Mouse (Mus musculus) neural tube, embryonic 12.5 days (tissue): Measurements from ENCODE around the gene Atf3. TPM values are rescaled to one million over a fixed set of nuclear protein-coding genes. Genes with fewer than 3 reads are reported as not detected.

Source experiments
- ATAC-seq: fragments of 200-750 bp; cut with Nextera tagmentation; 2 replicates; pipeline ENCODE4 v1.8.0; 2017; ENCODE audit warnings: low read depth, mild to moderate bottlenecking, moderate TSS enrichment, moderate library complexity; ENCODE audit not compliant: low FRiP score
- H3K27ac ChIP-seq: fragments of 300-500 bp; sonication (generic); 2 replicates; pipeline ENCODE4 v1.5.1; 2016
- H3K27me3 ChIP-seq: fragments of 300-500 bp; sonication (generic); replicated peaks from 2 replicates; pipeline ENCODE4 v1.6.1; 2016; ENCODE audit warnings: mild to moderate bottlenecking
- H3K36me3 ChIP-seq: fragments of 300-500 bp; sonication (generic); 2 replicates; pipeline ENCODE4 v1.6.1; 2016; ENCODE audit warnings: mild to moderate bottlenecking
- H3K4me1 ChIP-seq: fragments of 300-500 bp; sonication (generic); 2 replicates; pipeline ENCODE4 v1.6.1; 2016
- H3K4me2 ChIP-seq: fragments of 300-500 bp; sonication (generic); replicated peaks from 2 replicates; pipeline ENCODE4 v1.6.1; 2016; ENCODE audit warnings: mild to moderate bottlenecking
- H3K4me3 ChIP-seq: fragments of 300-500 bp; sonication (generic); 2 replicates; pipeline ENCODE4 v1.5.1; 2016
- H3K9ac ChIP-seq: fragments of 300-500 bp; sonication (generic); 2 replicates; pipeline ENCODE4 v1.6.1; 2016; ENCODE audit warnings: mild to moderate bottlenecking
- H3K9me3 ChIP-seq: fragments of 300-500 bp; sonication (generic); 2 replicates; pipeline ENCODE4 v1.6.1; 2016; ENCODE audit warnings: mild to moderate bottlenecking
- WGBS: fragments of 180-500 bp; shearing (Covaris S2); methylation state at CpG from one replicate; pipeline ENCODE4 v1.1.7; 2016; 5-methylcytosine and 5-hydroxymethylcytosine counted together
- polyA plus RNA-seq: library from polyadenylated mRNA; unstranded; fragments of >200 nt; fragmentation: Nextera tagmentation; extraction: Ambion mirVana; gene quantifications from 2 replicates; pipeline ENCODE4 v1.2.1, GENCODE M21; 2016

Atf3 gene
- polyA plus RNA-seq: 2.0 and 2.1 TPM in 2 replicates

DNA sequence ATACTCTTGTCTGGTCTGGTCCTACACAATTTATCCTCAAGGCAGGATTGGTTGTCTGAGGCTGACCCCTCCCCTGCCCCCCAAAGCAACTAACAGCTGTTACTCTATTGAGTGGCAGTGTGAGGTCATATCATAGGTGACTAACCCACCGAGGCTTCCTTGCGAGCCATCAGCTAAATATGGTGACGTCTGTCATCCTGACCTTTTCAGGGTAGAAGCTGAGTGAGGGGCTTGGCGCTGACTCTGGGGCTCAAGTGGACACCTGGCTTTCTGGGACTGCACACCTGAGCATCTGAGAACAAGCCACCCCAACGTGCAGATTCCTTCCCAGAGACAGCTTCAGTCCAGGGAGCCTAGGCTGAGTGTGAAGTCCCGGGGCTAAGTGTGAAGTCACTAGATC is at the start of gene Atf3:
Gene Atf3, minus strand, starts transcription at position 101 of the 400 bp plus-strand sequence.
- no peak within 1 kb of the TSS for H3K4me2 ChIP-seq
- ATAC-seq: no peak
- H3K9me3 ChIP-seq: no peaks in the 10 kb centered on the region
- no peaks in the 10 kb centered on the region for H3K36me3 ChIP-seq
- H3K4me3 ChIP-seq: no peak within 1 kb of the TSS
- H3K27ac ChIP-seq: no peak within 1 kb of the TSS
- H3K27me3 ChIP-seq: peaks cover 3% of the 10 kb centered on the region; the same call in 1 of the 2 replicates
- no peaks in the 10 kb centered on the region for H3K4me1 ChIP-seq
- no peak within 1 kb of the TSS for H3K9ac ChIP-seq
- WGBS: 80% methylated on average over 6 of the region's 6 CpGs

DNA sequence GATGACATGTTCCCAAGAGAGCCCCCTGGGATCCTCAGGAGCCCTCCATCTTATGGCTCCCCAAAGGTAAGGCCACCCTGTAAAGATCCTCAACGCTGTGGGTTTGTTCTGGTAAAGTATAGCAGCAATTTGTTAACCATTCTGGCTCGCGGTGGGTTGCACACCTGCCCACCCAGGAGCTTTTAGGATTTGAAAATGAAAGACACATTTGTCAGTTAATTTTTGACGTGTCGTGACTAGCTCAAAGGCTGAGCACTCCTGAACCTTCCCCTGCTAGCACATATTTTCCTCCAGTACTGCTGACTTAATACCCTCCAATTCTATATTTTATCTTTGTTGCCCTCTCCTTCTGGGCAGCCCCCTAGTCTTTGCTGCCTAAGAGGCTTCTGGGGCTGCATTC is 49.3 kb upstream of the Atf3 start:
- Histone ChIP-seq H3K9me3 (no peaks in the 10 kb centered on the region), H3K36me3 (no peaks in the 10 kb centered on the region), H3K4me2 (no peak overlapping the region), H3K27ac (no peak overlapping the region), H3K9ac (no peak overlapping the region), H3K4me1 (peaks cover 10% of the 10 kb centered on the region; the same call in 1 of the 2 replicates), H3K27me3 (no peaks in the 10 kb centered on the region), H3K4me3 (no peak overlapping the region)
- ATAC-seq: no peak
- 86% methylated on average over 5 of the region's 5 CpGs for WGBS

DNA sequence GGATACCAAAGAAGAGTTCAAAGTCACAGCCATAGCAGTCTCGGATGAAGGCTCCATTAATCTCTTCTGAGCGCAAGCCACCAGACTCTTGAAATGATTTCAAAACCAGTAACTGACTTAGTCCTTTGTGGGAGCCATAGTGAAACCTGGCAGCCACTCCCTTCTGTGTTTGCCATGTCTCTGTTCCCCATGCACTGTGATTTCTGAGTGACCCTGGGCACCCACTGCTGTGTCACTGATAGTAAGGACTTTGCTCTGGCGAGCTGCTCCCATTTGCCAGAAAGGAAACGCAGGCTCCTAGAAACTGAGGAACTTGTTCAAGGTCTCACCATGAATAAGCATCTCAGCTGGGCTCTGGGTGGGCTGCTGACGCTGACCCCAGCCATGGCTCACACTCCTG is 45.6 kb upstream of the Atf3 start:
- WGBS: 91% methylated on average over 5 of the region's 5 CpGs
- no peak for ATAC-seq
- Histone ChIP-seq H3K27ac (no peak overlapping the region), H3K9ac (no peak overlapping the region), H3K9me3 (no peaks in the 10 kb centered on the region), H3K27me3 (no peaks in the 10 kb centered on the region), H3K36me3 (no peaks in the 10 kb centered on the region), H3K4me1 (peaks cover 14% of the 10 kb centered on the region), H3K4me2 (no peak overlapping the region), H3K4me3 (no peak overlapping the region)

DNA sequence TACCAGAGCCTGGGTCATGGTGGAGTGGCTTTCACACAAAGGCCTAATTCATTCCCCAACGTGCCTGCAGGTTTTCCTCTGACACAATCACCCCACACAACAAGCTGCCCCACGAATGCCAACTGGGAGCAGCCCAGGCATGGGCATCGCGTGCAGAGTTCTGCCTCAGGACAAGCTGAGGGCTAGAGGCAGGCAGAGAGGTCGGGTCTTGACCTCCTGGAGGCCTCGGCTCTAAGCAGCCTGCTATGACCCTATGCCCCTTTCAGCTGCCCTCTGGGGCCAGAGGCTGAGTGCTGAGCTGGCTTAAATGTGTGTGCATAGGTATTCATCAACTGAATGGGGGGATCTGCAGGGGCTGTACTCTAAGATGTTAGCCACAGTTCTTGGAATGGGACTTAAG is 44.0 kb upstream of the Atf3 start:
- no peak overlapping the region for H3K4me2 ChIP-seq
- H3K27ac ChIP-seq: no peak overlapping the region
- H3K27me3 ChIP-seq: no peaks in the 10 kb centered on the region
- no peak for ATAC-seq
- WGBS: 31% methylated on average over 6 of the region's 6 CpGs
- peaks cover 4% of the 10 kb centered on the region for H3K4me1 ChIP-seq
- no peaks in the 10 kb centered on the region for H3K36me3 ChIP-seq
- no peaks in the 10 kb centered on the region for H3K9me3 ChIP-seq
- H3K9ac ChIP-seq: no peak overlapping the region
- no peak overlapping the region for H3K4me3 ChIP-seq

DNA sequence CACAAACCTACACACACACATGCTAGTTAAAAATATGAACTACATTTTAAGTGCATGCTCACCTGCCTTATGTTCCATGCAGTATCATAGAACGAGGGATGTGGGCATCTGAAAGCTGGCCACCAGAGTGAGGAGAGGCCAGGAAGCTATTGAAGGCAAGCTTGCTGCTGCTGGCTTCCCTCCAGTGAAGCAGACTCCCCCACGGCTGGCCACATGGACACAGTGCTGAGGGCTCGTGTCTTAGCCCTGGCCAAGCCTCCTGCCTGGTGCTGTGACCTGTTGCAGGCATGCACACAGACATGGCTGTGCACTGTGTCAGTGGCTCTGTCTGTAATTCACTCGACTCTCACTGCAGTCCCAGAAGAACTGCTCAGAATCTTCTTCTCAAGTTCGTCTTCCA is 41.8 kb upstream of the Atf3 start:
- H3K4me1 ChIP-seq: peaks cover 4% of the 10 kb centered on the region
- H3K4me2 ChIP-seq: no peak overlapping the region
- no peak overlapping the region for H3K4me3 ChIP-seq
- no peak overlapping the region for H3K27ac ChIP-seq
- no peak for ATAC-seq
- H3K9ac ChIP-seq: no peak overlapping the region
- no peaks in the 10 kb centered on the region for H3K36me3 ChIP-seq
- H3K27me3 ChIP-seq: no peaks in the 10 kb centered on the region
- WGBS: 80% methylated on average over 5 of the region's 5 CpGs
- H3K9me3 ChIP-seq: no peaks in the 10 kb centered on the region

DNA sequence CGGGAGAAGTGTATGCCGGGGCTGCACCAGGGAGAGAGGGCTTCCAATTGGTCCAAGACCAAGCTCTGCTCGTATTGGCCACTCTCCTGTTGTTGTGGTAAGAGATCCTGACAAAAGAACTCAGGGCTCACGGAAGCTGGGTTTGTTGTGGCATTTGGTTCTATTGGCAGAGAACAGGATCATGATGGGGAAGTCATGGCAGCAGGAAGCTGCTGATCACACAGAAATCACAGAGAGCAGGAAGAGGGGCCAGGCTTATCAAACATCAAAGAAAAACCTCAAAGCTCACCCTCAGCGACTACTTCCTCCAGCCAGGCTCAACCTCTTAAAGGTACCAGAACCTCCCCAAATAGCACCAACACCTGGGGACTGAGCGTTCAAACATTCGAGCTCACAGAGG is 41.3 kb upstream of the Atf3 start:
- Histone ChIP-seq H3K9me3 (no peaks in the 10 kb centered on the region), H3K36me3 (no peaks in the 10 kb centered on the region), H3K4me3 (no peak overlapping the region), H3K27me3 (no peaks in the 10 kb centered on the region), H3K9ac (no peak overlapping the region), H3K27ac (no peak overlapping the region), H3K4me2 (no peak overlapping the region), H3K4me1 (peaks cover 4% of the 10 kb centered on the region)
- 39% methylated on average over 7 of the region's 7 CpGs for WGBS
- no peak for ATAC-seq

DNA sequence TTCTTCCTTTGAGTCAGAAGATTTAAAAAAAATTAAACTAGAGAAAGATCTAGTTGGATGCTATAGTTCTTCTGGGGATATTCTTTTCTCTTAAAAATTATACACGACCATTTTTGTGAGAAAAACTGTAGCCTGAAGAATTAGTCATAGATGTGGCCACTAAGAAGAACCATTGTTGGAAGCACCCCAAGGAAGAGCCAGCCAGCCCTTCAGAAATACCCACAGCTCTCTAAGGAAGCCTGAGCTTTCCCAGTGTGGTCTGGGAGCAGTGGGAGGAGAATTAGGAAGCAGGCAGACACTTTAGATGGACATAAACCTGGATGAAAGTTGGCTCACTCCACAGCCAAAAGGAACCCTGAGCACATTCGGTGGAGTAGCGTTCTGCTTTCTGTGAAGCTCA is 40.7 kb upstream of the Atf3 start:
- WGBS: 59% methylated on average over 3 of the region's 3 CpGs
- no peak for ATAC-seq
- Histone ChIP-seq H3K9me3 (no peaks in the 10 kb centered on the region), H3K27ac (no peak overlapping the region), H3K4me2 (no peak overlapping the region), H3K27me3 (no peaks in the 10 kb centered on the region), H3K9ac (no peak overlapping the region), H3K4me1 (peaks cover 4% of the 10 kb centered on the region), H3K36me3 (no peaks in the 10 kb centered on the region), H3K4me3 (no peak overlapping the region)

DNA sequence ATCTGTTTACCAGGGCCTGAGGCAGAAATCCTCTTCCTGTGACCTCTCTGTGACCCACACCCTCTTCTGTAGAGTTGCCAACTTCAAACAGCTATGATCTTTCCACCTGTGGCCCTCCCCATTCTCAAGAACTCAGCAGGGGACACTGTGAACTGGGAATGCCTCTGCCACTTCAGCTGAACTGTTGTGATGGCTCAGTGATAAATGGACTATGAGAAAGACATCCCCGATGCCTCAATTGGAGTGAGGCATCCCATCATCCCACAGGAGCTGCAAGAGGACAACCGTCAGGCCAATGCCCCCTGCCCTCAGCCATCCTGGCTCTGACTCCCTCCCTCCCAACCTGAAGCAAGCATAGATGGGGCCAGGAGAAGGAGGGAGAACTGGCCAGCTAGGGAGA is 40.1 kb upstream of the Atf3 start:
- H3K4me3 ChIP-seq: no peak overlapping the region
- H3K27ac ChIP-seq: no peak overlapping the region
- 23% methylated on average over 2 of the region's 2 CpGs for WGBS
- H3K4me2 ChIP-seq: no peak overlapping the region
- peaks cover 4% of the 10 kb centered on the region for H3K4me1 ChIP-seq
- no peaks in the 10 kb centered on the region for H3K9me3 ChIP-seq
- H3K36me3 ChIP-seq: no peaks in the 10 kb centered on the region
- H3K9ac ChIP-seq: no peak overlapping the region
- H3K27me3 ChIP-seq: no peaks in the 10 kb centered on the region
- ATAC-seq: no peak

DNA sequence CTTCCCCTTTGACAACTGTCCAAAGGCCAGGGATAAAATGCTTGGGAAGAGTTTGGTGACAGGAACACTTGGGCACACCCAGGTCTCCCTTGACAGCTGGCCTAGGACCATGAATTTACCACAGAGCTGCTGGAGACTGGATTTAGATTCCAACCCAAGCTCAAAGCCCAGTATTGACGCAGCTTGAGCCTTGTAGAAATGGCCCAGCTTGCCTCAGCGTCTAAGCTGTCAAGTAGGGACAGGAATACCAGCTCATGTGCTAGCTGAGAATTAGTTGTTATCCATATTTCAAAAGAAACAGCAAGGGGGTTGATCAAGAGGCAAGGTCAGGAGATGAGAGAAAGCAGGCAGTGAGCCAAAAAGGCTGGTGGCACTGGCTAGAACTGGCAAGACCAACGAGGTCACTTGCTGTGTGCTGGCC is 39.5 kb upstream of the Atf3 start:
- no peak for ATAC-seq
- Histone ChIP-seq H3K9me3 (no peaks in the 10 kb centered on the region), H3K27me3 (no peaks in the 10 kb centered on the region), H3K36me3 (no peaks in the 10 kb centered on the region), H3K27ac (no peak overlapping the region), H3K4me2 (no peak overlapping the region), H3K9ac (no peak overlapping the region), H3K4me3 (no peak overlapping the region), H3K4me1 (peaks cover 4% of the 10 kb centered on the region)
- WGBS: 84% methylated on average over 3 of the region's 3 CpGs

DNA sequence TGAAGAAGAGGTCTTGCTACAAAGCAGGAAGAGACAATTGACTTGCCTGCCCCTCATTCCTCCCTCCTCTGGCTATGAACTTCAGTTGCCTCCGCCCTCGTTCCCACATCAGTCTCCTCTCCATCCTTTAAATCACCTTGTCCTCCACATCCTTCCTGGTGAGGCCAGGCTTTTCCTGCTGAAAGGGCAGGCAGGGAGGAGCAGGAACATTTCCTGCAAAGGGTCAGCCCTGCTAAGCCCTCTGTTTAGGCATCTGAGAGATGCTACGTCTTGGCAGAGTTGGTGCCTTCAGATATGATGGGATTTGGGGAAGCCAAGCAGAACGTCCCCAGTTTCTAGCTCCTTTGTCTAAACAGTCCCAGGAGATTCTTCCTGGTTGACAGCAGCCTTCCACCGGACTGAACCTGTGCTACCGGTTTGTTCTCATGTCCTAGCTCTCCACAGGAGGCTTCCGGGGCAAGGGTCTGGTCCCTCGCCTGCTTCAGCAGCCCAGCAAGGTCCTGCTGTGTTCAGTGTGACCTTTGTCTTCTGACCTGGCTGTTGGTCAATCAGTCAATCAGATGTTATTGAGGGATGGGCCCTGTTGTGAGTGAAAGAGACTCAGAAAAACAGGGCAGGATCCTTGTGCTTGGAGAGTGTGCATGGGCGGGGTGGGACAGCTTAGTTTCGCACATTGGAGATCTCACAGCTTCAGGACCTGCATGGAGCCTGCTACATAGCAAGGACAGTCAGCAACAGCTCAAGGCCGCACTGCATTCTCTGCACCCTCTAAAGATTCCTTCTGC is 38.9 kb upstream of the Atf3 start:
- Histone ChIP-seq H3K36me3 (no peaks in the 10 kb centered on the region), H3K27ac (no peak overlapping the region), H3K9ac (no peak overlapping the region), H3K4me3 (no peak overlapping the region), H3K27me3 (no peaks in the 10 kb centered on the region), H3K4me2 (no peak overlapping the region), H3K9me3 (no peaks in the 10 kb centered on the region), H3K4me1 (peaks cover 1% of the 10 kb centered on the region)
- WGBS: 65% methylated on average over 11 of the region's 11 CpGs
- ATAC-seq: no peak

DNA sequence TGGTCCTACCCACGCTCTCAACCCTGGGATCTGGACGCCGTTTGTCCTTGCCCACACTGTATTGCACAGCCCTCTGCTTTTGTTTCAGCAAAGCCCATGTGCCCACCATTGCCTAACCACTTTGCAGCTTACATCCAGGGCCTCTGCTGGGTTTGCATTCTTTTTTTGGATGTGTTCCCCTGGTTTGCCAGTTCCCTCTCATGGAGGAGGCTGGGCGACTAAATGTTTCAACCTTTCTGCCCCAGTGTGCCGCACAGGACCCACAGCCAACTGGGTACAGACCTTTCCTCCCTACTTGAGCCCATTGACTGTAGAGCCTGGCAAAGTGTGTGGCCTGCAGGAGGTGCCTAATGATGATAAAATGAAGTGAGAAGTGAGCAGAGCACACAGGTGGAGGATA is 38.3 kb upstream of the Atf3 start:
- Histone ChIP-seq H3K27ac (no peak overlapping the region), H3K4me3 (no peak overlapping the region), H3K4me1 (no peaks in the 10 kb centered on the region), H3K9me3 (no peaks in the 10 kb centered on the region), H3K9ac (no peak overlapping the region), H3K36me3 (no peaks in the 10 kb centered on the region), H3K4me2 (no peak overlapping the region), H3K27me3 (no peaks in the 10 kb centered on the region)
- no peak for ATAC-seq
- 93% methylated on average over 5 of the region's 5 CpGs for WGBS

DNA sequence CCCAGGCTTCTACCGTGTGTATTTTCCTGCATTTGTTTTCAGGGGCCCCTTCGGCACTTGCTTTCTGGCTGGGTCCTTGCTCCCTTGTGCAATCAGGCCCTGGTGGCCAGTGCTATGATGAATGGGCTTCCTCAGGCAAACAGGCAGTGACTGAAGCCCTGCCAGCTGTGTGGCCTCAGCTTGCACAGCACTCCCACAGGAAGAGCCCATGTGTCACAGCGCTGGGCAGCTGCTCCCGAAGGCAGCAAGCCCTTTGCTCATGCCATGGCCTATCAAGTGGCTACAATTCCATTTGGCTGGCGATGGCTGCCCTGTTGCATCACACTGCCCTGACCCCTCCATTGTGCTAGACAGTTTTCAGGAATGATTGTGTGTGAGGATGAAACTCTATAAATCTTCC is 36.6 kb upstream of the Atf3 start:
- no peaks in the 10 kb centered on the region for H3K27me3 ChIP-seq
- no peak overlapping the region for H3K4me3 ChIP-seq
- no peaks in the 10 kb centered on the region for H3K9me3 ChIP-seq
- no peaks in the 10 kb centered on the region for H3K4me1 ChIP-seq
- no peak overlapping the region for H3K27ac ChIP-seq
- no peak for ATAC-seq
- no peak overlapping the region for H3K4me2 ChIP-seq
- WGBS: 67% methylated on average over 5 of the region's 5 CpGs
- H3K36me3 ChIP-seq: no peaks in the 10 kb centered on the region
- no peak overlapping the region for H3K9ac ChIP-seq

DNA sequence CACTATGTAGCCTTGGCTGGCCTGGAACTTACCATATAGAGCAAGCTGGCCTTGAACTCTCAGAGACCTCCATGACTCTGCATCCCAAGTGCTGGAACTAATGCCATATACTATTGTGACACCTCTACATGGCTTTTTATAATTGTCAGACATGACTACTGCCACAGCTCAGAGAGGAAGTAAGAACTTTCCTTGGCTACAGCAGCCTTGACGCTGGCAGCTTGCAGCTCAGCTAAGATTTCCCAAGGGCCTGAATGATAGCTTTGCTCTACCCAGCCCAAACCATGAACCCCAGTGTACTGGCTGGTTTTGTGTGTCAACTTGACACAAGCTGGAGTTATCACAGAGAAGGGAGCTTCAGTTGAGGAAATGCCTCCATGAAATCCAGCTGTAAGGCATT is 35.8 kb upstream of the Atf3 start:
- Histone ChIP-seq H3K9ac (no peak overlapping the region), H3K36me3 (no peaks in the 10 kb centered on the region), H3K4me2 (no peak overlapping the region), H3K4me1 (no peaks in the 10 kb centered on the region), H3K9me3 (no peaks in the 10 kb centered on the region), H3K27me3 (no peaks in the 10 kb centered on the region), H3K4me3 (no peak overlapping the region), H3K27ac (no peak overlapping the region)
- no peak for ATAC-seq
- 88% methylated on average over 1 of the region's 1 CpGs for WGBS
